Mouse (Mus musculus) forebrain, embryonic 10.5 days (tissue): Measurements from ENCODE around the gene Cebpb. TPM values are rescaled to one million over a fixed set of nuclear protein-coding genes. Genes with fewer than 3 reads are reported as not detected.

ENCODE experiments used
- DNase-seq: peaks from one replicate; pipeline ENCODE4 v3.0.0-alpha.2; 2017; ENCODE audit warnings: low spot score; ENCODE audit errors: extremely low spot score
- H3K27ac ChIP-seq: fragments of 300-500 bp; sonication (generic); 2 replicates; pipeline ENCODE4 v1.5.1; 2016; ENCODE audit warnings: mild to moderate bottlenecking
- H3K27me3 ChIP-seq: fragments of 300-500 bp; sonication (generic); 2 replicates; pipeline ENCODE4 v1.6.1; 2016; ENCODE audit warnings: mild to moderate bottlenecking; ENCODE audit not compliant: poor library complexity, severe bottlenecking
- H3K36me3 ChIP-seq: fragments of 300-500 bp; sonication (generic); replicated peaks from 2 replicates; pipeline ENCODE4 v1.6.1; 2016; ENCODE audit warnings: mild to moderate bottlenecking, moderate library complexity
- H3K4me1 ChIP-seq: fragments of 300-500 bp; sonication (generic); 2 replicates; pipeline ENCODE4 v1.6.1; 2016
- H3K4me3 ChIP-seq: fragments of 300-500 bp; sonication (generic); 2 replicates; pipeline ENCODE4 v1.5.1; 2016; ENCODE audit warnings: mild to moderate bottlenecking, moderate library complexity
- H3K9me3 ChIP-seq: fragments of 300-500 bp; sonication (generic); 2 replicates; pipeline ENCODE4 v1.6.1; 2016; ENCODE audit warnings: mild to moderate bottlenecking, moderate library complexity
- WGBS: fragments of 180-500 bp; shearing (Covaris S2); methylation state at CpG from one replicate; pipeline ENCODE4 v1.1.7; 2016; 5-methylcytosine and 5-hydroxymethylcytosine counted together
- polyA plus RNA-seq: library from polyadenylated mRNA; unstranded; fragments of >200 nt; fragmentation: Nextera tagmentation; extraction: Ambion mirVana; gene quantifications from 2 replicates; pipeline ENCODE4 v1.2.1, GENCODE M21; 2016

Cebpb gene
- polyA plus RNA-seq, 1 experiment from 2014 or later: 0.33 TPM

DNA sequence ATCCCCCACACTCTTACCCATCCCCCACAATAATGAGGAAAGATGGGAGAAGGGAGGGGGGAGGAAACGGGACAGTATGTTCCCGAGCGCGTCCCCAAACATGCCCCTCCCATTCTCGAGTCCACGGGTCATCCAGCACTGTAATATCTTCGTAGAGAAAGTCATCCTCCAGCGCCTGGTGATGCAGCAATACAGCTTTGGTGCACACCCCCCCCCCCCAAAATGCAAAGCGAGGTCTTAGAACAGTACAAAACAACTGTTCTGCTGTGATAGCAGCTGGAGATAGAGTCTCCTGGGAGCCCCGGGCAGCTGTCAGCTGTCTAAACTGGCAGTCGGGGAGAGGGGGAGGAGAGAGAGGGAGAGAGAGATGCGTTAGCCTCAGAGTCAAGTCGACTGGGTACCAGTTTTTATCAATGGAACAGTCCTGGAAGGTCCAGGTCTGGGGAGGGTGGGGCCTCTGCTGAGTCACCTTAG, 16.5 kb upstream of the Cebpb start:
- no peak overlapping the region for H3K27ac ChIP-seq
- WGBS: 41% methylated on average over 13 of the region's 13 CpGs
- no peaks in the 10 kb centered on the region for H3K36me3 ChIP-seq
- H3K4me1 ChIP-seq: peaks cover 19% of the 10 kb centered on the region; the same call in 1 of the 2 replicates
- no peak overlapping the region for H3K4me3 ChIP-seq
- no peak for DNase-seq
- H3K9me3 ChIP-seq: no peaks in the 10 kb centered on the region
- H3K27me3 ChIP-seq: no peaks in the 10 kb centered on the region

DNA sequence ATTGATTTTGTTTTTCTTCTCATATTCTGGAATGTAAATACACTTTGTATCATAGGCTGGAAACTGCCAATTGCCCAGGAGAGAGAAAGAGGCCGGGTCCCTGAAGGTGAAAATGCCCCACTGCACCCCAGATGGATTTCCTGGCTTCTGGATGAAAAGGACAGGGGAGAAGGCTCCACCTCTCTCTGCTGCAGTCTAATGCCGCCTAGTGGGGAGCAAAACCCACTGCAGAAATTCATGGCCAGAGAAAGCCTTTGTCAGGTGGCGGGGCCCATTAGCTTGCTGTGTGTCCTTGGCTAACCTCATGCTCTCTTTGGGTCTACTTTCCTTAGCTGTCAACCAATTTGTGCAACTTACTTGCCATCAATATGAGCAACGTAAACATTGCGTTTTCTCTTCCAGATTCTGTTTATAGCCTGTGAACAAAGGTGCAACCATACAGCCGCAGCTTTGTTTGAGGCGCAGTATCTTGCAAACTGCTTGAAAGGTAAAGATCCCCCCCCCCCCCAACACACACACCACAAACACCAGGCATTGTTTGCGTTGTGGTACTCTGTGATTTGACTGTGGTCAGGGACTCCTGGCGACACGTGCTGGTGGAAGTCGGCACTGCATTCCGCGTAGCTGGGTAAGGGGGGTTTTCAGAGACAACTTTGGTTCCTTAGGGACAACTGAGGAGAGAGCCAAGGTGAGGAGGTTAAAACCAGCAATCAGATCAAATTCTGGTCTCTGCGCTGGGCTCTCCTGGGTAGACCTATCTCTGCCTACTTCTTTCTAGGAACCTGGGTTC, 13.4 kb upstream of the Cebpb start:
- DNase-seq: no peak
- H3K27me3 ChIP-seq: no peaks in the 10 kb centered on the region
- no peak overlapping the region for H3K27ac ChIP-seq
- H3K4me3 ChIP-seq: no peak overlapping the region
- H3K9me3 ChIP-seq: no peaks in the 10 kb centered on the region
- WGBS: 41% methylated on average over 14 of the region's 14 CpGs
- peaks cover 24% of the 10 kb centered on the region; the same call in 1 of the 2 replicates for H3K4me1 ChIP-seq
- no peaks in the 10 kb centered on the region for H3K36me3 ChIP-seq

DNA sequence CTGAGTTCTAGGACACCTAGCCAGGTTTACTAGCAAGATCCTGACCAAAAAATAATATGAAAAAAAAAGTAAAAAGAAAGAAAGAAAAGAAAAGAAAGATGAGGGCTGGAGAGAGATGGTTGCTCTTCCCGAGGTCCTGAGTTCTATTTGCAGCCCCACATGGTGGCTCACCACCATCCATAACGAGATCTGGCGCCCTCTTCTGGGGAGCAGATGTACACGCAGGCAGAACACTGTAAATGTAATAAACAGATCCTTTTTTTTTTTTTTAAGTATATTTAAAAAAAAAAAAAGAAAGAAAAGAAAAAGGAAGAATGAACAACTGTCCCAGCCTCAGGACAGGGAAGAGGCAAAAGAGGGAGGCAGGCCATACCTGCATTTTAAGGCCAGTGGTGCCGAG, 10.1 kb upstream of the Cebpb start:
- Histone ChIP-seq H3K27ac (no peak overlapping the region), H3K4me3 (no peak overlapping the region), H3K9me3 (no peaks in the 10 kb centered on the region), H3K36me3 (no peaks in the 10 kb centered on the region), H3K4me1 (peaks cover 11% of the 10 kb centered on the region; the same call in 1 of the 2 replicates), H3K27me3 (peaks cover 5% of the 10 kb centered on the region; the same call in 1 of the 2 replicates)
- no peak for DNase-seq
- 49% methylated on average over 5 of the region's 5 CpGs for WGBS

DNA sequence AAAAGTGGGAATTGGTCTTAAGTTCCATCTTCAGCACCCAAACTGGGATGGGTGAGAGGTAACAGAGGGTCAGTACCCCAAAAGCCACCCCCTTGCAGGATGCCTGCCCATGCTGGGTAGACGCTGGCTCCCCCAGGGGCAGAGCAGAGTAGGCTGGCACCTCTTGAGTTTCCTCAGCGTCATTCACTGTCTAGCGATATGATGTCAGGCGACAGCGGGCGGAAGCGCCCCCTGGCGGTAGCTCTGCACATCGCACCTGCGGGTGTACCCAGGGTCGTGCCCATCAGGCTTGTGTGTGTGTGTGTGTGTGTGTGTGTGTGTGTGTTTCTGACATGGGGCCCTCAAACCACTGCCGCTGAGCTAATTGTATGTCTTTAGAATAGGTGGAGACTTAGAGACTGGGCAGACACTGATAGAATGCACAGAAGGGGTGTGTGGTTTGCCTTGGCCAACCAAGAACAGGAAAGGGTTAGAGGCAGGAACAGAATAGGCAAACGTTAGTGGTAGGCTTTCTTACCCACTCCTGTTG, 8.7 kb upstream of the Cebpb start:
- no peaks in the 10 kb centered on the region for H3K9me3 ChIP-seq
- H3K36me3 ChIP-seq: no peaks in the 10 kb centered on the region
- peak; percentile 80 for DNase-seq
- no peak overlapping the region for H3K4me3 ChIP-seq
- peaks cover 11% of the 10 kb centered on the region; the same call in 1 of the 2 replicates for H3K4me1 ChIP-seq
- H3K27me3 ChIP-seq: peaks cover 5% of the 10 kb centered on the region; the same call in 1 of the 2 replicates
- WGBS: 4% methylated on average over 13 of the region's 13 CpGs
- H3K27ac ChIP-seq: no peak overlapping the region

DNA sequence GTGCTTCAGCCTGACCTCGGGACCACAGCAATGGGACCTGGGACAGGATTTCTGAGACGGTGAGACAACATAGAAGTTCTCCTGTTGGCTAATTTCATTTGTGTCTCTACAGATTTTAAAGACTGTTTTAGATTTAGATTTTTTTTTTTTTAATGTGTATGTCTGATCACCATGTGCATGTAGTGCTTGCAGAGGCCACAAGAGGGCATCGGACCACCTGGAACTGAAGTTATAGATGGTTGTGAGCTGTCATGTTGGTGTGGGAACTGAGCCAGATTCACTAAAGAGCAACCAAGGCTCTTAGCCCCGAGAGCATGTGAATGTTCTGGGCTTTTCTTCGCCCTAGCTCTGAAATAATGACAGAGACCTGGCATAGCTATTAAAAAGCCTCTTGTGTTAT, 8.1 kb upstream of the Cebpb start:
- peak; percentile 53 for DNase-seq
- Histone ChIP-seq H3K9me3 (no peaks in the 10 kb centered on the region), H3K36me3 (no peaks in the 10 kb centered on the region), H3K4me1 (peaks cover 5% of the 10 kb centered on the region; the same call in 1 of the 2 replicates), H3K4me3 (no peak overlapping the region), H3K27ac (no peak overlapping the region), H3K27me3 (peaks cover 11% of the 10 kb centered on the region)
- 58% methylated on average over 5 of the region's 5 CpGs for WGBS

DNA sequence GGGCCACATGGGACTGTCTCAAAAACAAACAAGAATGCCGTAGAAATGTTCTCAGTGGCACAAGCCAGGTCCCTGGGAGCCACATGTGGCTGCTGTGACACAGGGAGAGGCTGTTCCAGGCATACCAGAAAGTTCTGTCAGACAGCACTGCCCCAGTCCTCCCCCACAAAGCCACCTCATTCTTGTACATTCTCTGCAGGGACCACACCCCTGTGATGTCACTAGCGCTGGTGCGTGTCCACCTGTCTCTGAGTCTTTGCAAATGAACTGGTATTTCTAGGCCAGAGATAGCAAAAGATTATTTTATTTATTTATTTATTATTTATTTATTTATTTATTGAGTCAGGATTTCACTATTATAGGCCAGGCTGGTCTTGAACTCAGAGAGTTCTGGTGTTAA, 5.0 kb upstream of the Cebpb start:
- H3K27me3 ChIP-seq: peaks cover 41% of the 10 kb centered on the region
- peaks cover 18% of the 10 kb centered on the region for H3K4me1 ChIP-seq
- no peaks in the 10 kb centered on the region for H3K36me3 ChIP-seq
- no peak for DNase-seq
- H3K27ac ChIP-seq: no peak overlapping the region
- WGBS: 87% methylated on average over 3 of the region's 3 CpGs
- no peaks in the 10 kb centered on the region for H3K9me3 ChIP-seq
- no peak overlapping the region for H3K4me3 ChIP-seq

DNA sequence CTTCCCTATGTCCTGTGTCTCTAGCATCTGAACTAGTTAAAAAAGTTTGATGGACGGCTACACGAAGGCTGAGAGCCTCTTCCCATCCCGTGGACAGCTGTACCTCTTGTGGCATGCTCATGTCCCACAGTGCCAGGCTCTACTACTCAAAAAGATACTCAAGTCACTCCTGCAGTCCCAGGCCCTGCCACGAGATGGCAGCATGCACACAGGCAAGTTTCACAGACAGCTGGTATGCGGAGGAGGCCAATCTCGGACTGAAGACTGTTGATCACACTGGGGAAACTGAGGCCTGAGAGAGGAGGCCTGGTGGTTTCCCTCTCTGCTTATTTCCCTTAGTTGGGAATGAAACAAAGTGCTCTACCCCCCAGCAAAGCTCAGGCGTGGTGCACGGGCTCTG, 3.6 kb upstream of the Cebpb start:
- Histone ChIP-seq H3K4me1 (peaks cover 26% of the 10 kb centered on the region), H3K27ac (no peak overlapping the region), H3K4me3 (no peak overlapping the region), H3K9me3 (no peaks in the 10 kb centered on the region), H3K27me3 (peaks cover 56% of the 10 kb centered on the region), H3K36me3 (no peaks in the 10 kb centered on the region)
- 8% methylated on average over 8 of the region's 8 CpGs for WGBS
- DNase-seq: peak; percentile 94

DNA sequence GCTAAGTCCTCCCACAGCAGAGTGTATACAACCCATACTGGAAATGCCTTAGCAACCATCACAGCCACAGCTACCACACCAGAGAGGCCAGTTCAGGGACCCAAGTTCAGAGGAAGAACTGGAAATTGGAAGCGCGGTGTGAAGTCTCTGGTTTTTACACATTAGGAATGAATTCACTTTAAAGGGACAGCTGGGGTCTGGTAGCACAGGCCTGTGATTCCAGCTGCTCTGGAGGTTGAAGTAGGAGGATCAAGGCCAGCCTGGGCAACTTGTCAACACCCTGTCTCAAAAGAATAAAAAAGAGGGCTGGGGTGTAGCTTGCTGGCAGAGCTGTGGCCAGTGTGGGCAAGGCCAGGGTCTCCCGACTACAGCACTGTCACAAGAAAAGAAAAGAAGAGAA, 2.9 kb upstream of the Cebpb start:
- H3K9me3 ChIP-seq: no peaks in the 10 kb centered on the region
- peaks cover 63% of the 10 kb centered on the region for H3K27me3 ChIP-seq
- H3K27ac ChIP-seq: no peak overlapping the region
- no peak overlapping the region for H3K4me3 ChIP-seq
- 88% methylated on average over 3 of the region's 3 CpGs for WGBS
- DNase-seq: no peak
- no peaks in the 10 kb centered on the region for H3K36me3 ChIP-seq
- H3K4me1 ChIP-seq: peaks cover 26% of the 10 kb centered on the region

DNA sequence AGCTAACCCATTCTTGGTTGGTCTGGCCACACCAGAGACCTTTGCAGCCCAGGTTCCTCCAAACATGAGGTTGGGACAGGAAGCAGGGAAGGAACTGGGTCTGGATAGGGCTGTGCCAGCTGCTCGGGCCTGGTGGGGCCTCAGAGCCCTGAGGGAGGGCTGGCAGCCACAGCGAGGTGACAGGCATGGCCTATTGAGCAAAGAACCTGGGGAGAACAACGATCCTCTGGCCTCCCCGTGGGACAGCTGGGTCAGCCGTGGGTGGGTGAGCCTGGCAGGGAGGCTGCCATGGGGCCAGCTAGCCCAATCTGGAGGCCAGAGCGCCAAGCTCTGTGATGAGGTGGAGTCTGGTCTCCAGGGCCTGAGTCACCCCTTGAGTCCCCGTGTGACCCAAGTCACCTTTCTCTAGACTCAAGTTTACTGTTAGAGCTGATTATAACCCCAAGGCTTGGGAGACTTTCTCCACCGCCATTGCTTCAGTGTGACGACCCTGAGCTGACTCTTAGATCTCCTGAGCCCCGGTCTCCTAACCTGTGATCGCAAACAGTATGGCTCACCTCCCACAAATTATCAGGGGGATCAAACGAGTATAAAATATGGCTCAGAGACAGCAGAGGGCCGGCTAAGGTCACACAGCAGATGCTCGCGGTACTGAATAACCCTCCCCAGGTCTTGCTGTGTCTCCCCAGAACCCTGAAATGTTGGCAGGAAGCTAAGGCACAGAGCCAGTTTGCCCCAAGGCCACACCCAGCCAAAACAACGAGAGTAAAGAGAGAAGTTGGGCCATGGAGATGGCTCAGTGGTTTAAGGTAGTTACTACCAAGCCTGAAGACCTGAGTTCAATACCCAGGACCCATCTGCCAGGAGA, 2.1 kb upstream of the Cebpb start:
- Histone ChIP-seq H3K4me1 (peaks cover 26% of the 10 kb centered on the region), H3K36me3 (no peaks in the 10 kb centered on the region), H3K9me3 (no peaks in the 10 kb centered on the region), H3K4me3 (no peak overlapping the region), H3K27me3 (peaks cover 70% of the 10 kb centered on the region), H3K27ac (no peak overlapping the region)
- DNase-seq: no peak
- 82% methylated on average over 16 of the region's 16 CpGs for WGBS

DNA sequence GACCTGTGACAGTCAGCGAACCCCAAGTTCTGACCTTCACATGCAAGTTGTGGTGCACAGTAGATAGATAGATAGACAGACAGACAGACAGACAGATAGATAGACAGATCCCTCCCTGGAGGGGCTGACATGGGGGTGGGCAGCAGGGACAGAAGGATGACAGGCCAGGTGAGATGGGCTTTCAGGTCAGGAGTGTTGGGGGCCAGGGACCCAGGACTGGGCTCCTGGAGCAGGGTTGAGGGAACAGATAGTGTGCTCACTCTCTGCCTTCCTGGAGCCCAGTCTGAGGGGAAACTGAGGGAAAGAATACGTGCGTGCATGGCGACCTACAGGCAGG, 1.5 kb upstream of the Cebpb start:
- WGBS: 88% methylated on average over 4 of the region's 4 CpGs
- Histone ChIP-seq H3K4me1 (peaks cover 26% of the 10 kb centered on the region), H3K27ac (no peak overlapping the region), H3K36me3 (no peaks in the 10 kb centered on the region), H3K27me3 (peaks cover 76% of the 10 kb centered on the region), H3K4me3 (no peak overlapping the region), H3K9me3 (no peaks in the 10 kb centered on the region)
- DNase-seq: no peak

DNA sequence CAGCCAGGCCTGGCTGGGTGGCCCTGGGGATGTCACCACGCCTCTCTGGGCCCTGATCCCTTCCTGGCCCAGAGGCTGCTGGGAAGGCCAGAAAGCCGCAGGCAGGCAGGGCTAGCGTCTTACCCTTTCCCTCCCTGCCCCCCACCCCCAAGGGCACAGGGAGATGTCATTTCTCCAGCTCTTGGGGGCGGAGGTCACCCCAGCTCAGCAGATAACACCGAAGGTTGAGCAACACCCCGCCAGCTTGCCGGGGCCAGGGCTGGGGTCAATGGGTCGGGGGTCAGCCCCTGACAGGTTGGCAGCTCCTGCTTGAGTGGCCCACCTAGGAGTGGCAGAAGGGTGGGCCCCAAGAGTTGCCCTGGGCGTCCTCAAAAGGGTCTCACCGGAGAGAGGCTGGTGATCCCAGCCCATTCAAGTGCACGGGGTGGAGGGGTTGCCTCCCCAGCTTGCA, 1.0 kb upstream of the Cebpb start:
- Histone ChIP-seq H3K36me3 (no peaks in the 10 kb centered on the region), H3K9me3 (no peaks in the 10 kb centered on the region), H3K27ac (no peak overlapping the region), H3K4me3 (no peak overlapping the region), H3K27me3 (peaks cover 81% of the 10 kb centered on the region), H3K4me1 (peaks cover 26% of the 10 kb centered on the region)
- no peak for DNase-seq
- 59% methylated on average over 11 of the region's 11 CpGs for WGBS

DNA sequence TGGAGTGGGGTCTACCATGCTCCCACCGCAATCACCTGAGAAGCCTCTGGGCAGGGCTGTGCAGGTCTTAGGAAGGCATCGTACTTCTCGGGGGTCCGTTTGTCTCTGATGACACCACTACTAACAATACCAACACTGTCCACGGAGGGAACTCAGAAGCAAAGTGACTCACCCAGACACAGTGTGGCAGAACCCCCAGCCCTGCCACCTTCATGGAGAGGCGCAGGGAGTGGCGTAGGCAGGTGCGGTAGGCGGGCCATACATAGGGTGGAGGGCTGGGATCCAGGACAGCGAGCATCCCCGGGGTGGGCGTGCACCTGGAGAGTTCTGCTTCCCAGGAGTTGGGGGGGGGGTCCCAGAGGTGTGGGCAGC, 603 bp upstream of the Cebpb start:
- peaks cover 26% of the 10 kb centered on the region for H3K4me1 ChIP-seq
- DNase-seq: no peak
- H3K4me3 ChIP-seq: peak overlapping the region; percentile 74
- H3K27ac ChIP-seq: no peak overlapping the region
- H3K36me3 ChIP-seq: no peaks in the 10 kb centered on the region
- peaks cover 85% of the 10 kb centered on the region for H3K27me3 ChIP-seq
- 26% methylated on average over 12 of the region's 12 CpGs for WGBS
- H3K9me3 ChIP-seq: no peaks in the 10 kb centered on the region
